Mouse (Mus musculus) heart, adult 2 months (tissue): ENCODE measurements around the gene Mill2. TPM values are rescaled to one million over a fixed set of nuclear protein-coding genes. Genes with fewer than 3 reads are reported as not detected.

ENCODE experiments used
- DNase-seq, 2 experiments: peaks; one replicate each; pipeline ENCODE4 v3.0.0; 2021
- H3K27ac ChIP-seq: fragments of 200-600 bp; 2 replicates; pipeline ENCODE4 v1.8.1; 2022
- H3K27me3 ChIP-seq: fragments of 200-500 bp; 2 replicates; pipeline ENCODE4 v1.6.1; 2012; ENCODE audit warnings: mild to moderate bottlenecking, low read length, inconsistent platforms, mixed read lengths; ENCODE audit not compliant: control insufficient read depth, insufficient read depth
- H3K36me3 ChIP-seq: fragments of 200-500 bp; 2 replicates; pipeline ENCODE4 v1.6.1; 2012; ENCODE audit warnings: low read length, inconsistent platforms; ENCODE audit not compliant: control insufficient read depth, insufficient read depth
- H3K4me1 ChIP-seq: fragments of 200-500 bp; 2 replicates; pipeline ENCODE4 v1.6.1; 2011; ENCODE audit warnings: low read length; ENCODE audit not compliant: control insufficient read depth, insufficient read depth
- H3K4me3 ChIP-seq: fragments of 200-600 bp; 2 replicates; pipeline ENCODE4 v1.8.1; 2022
- H3K79me2 ChIP-seq: fragments of 200-500 bp; replicated peaks from 2 replicates; pipeline ENCODE4 v1.6.1; 2012; ENCODE audit warnings: mild to moderate bottlenecking, inconsistent platforms, low read length, moderate library complexity, mixed read lengths; ENCODE audit not compliant: control insufficient read depth, insufficient read depth
- H3K9ac ChIP-seq: fragments of 200-500 bp; 2 replicates; pipeline ENCODE4 v1.6.1; 2012; ENCODE audit warnings: low read depth, mild to moderate bottlenecking, control low read depth, inconsistent platforms, low read length, mixed read lengths
- CTCF ChIP-seq: fragments of 200-600 bp; IDR thresholded peaks from 2 replicates; pipeline ENCODE4 v1.8.1; 2022; ENCODE audit warnings: antibody characterized with exemption, mild to moderate bottlenecking, moderate library complexity
- EP300 ChIP-seq: fragments of 200-500 bp; IDR thresholded peaks from 2 replicates; pipeline ENCODE4 v1.6.1; 2011; ENCODE audit warnings: low read depth, low read length, control low read depth; ENCODE audit not compliant: insufficient read depth
- POLR2A ChIP-seq: fragments of 200-500 bp; IDR thresholded peaks from 2 replicates; pipeline ENCODE4 v1.6.1; 2011; ENCODE audit warnings: mild to moderate bottlenecking, low read depth, low read length, control low read depth; ENCODE audit not compliant: insufficient read depth
- WGBS: fragments of 180-500 bp; shearing (Covaris S2); methylation state at CpG from one replicate; pipeline ENCODE4 v1.1.7; 2018; 5-methylcytosine and 5-hydroxymethylcytosine counted together
- intact Hi-C: fragments of 180-260 bp; cut with DNase I; formaldehyde crosslinking; loops from one replicate; pipeline ENCODE4 v1.15.1; 2025
- polyA plus RNA-seq: library from polyadenylated mRNA; depleted of rRNA; stranded (reverse); fragments of >200 nt; gene quantifications from 2 replicates; pipeline ENCODE4 v1.2.3, GENCODE M21; 2012
- total RNA-seq, 2 experiments: library from RNA; stranded (reverse); gene quantifications; 2 replicates each; pipeline ENCODE4 v1.2.3; 2021

Mill2 gene
- total and polyA plus RNA-seq, 3 experiments = 5.2 to 8.0 (median 7.2) TPM

GRCm38 (mm10) chr7:18872014-18872802 is 32.4 kb downstream of the Mill2 start:
- H3K27me3 ChIP-seq = no peaks in the 10 kb centered on the region
- no peak for DNase-seq
- 30% methylated on average over 14 of the region's 14 CpGs for WGBS
- H3K36me3 ChIP-seq = no peaks in the 10 kb centered on the region
- H3K9ac ChIP-seq = no peak overlapping the region
- peaks cover 1% of the 10 kb centered on the region; the same call in 1 of the 2 replicates for H3K4me1 ChIP-seq
- no peak for TF ChIP-seq POLR2A
- no peak for TF ChIP-seq CTCF
- TF ChIP-seq EP300 = no peak
- intact Hi-C loops = loop anchor here (2.0 kb wide), 1 partner anchor 13 kb away; no protein-coding TSS in a partner anchor
- peak overlapping the region; percentile 54 for H3K4me3 ChIP-seq
- H3K79me2 ChIP-seq = no peaks in the 10 kb centered on the region
- H3K27ac ChIP-seq = no peak overlapping the region

- no peak for DNase-seq
- intact Hi-C loops = loop anchor here (1.0 to 2.0 kb wide), 3 partner anchors 14 to 123 kb away; no protein-coding TSS in a partner anchor
Observed at GRCm38 (mm10) chr7:18872816-18873215, 33.0 kb downstream of the Mill2 start.

DNA sequence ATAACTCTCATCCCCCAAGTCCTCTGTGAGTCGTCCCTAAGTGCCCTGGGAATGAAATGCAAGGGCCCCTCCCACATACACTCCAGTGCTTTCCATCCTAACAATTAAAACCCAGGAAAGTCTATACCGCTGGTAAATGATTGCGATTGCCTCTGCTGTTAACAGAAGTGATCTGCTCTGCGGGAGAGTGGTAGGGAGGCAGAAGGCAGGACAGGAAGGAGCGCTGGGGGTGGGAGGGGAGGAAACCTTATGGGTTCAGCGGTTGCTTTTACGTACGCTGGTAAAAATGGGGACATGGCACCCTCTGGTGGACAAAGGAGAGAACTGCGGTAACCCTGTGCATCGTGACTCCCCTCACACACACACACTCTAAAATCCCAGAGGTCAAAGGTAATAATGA is 33.5 kb downstream of the Mill2 start:
- WGBS = under 1% methylated on average over 10 of the region's 10 CpGs
- H3K36me3 ChIP-seq = no peaks in the 10 kb centered on the region
- H3K4me1 ChIP-seq = peaks cover 1% of the 10 kb centered on the region; the same call in 1 of the 2 replicates
- peak; percentile 68 to 76 for DNase-seq
- intact Hi-C loops = loop anchor here (1.0 to 2.0 kb wide), 3 partner anchors 14 to 123 kb away; no protein-coding TSS in a partner anchor
- peak overlapping the region; percentile 51 for H3K27ac ChIP-seq
- H3K4me3 ChIP-seq = peak overlapping the region; percentile 54
- H3K9ac ChIP-seq = peak overlapping the region; percentile 52
- no peaks in the 10 kb centered on the region for H3K27me3 ChIP-seq
- TF ChIP-seq POLR2A (peak; percentile 31; the same call in 1 of the 2 replicates), CTCF (no peak; the same call in none of the 2 replicates), EP300 (peak; percentile 96)
- no peaks in the 10 kb centered on the region for H3K79me2 ChIP-seq

More at GRCm38 (mm10) chr7:18872816-18873215, 33.0 kb downstream of the Mill2 start:
- TF ChIP-seq CTCF = no peak
- no peak for TF ChIP-seq EP300
- TF ChIP-seq POLR2A = no peak
- Histone ChIP-seq H3K27me3 (no peaks in the 10 kb centered on the region), H3K9ac (peak overlapping the region; percentile 33; the same call in 1 of the 2 replicates), H3K79me2 (no peaks in the 10 kb centered on the region), H3K4me3 (peak overlapping the region; percentile 54), H3K27ac (peak overlapping the region; percentile 51), H3K36me3 (no peaks in the 10 kb centered on the region), H3K4me1 (peaks cover 1% of the 10 kb centered on the region; the same call in 1 of the 2 replicates)
- 4% methylated on average over 7 of the region's 7 CpGs for WGBS

- Histone ChIP-seq H3K27ac (no peak overlapping the region), H3K36me3 (no peaks in the 10 kb centered on the region), H3K4me3 (no peak overlapping the region), H3K4me1 (peaks cover 1% of the 10 kb centered on the region; the same call in 1 of the 2 replicates), H3K79me2 (no peaks in the 10 kb centered on the region), H3K9ac (no peak overlapping the region), H3K27me3 (no peaks in the 10 kb centered on the region)
- DNase-seq = no peak
- WGBS = 81% methylated on average over 5 of the region's 5 CpGs
- intact Hi-C loops = no loop called here
- TF ChIP-seq POLR2A (no peak), CTCF (no peak), EP300 (no peak)
Observed at GRCm38 (mm10) chr7:18875372-18875771, 35.6 kb downstream of the Mill2 start.

DNA sequence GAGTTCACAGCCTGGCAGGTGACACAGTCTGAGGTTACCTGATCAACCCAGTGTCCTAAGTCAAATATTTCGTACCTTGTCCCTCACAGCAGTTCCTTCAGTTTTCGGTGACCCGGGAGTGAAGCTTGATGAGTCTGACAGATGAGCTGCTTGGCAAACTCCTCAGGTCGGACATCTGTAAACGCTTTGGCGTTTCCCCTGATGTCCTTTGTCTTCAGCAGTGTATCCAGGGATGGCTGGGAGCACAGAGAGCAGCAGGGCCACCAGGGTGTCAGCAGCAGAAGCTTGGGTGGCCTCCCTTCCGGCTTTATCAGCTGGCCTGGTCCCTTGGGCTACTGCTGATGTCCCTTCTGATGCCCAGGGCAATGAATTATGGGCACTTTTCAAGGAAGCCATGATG is 38.9 kb downstream of the Mill2 start:
- DNase-seq = peak in 1 of 2 experiments; percentile 14
- intact Hi-C loops = no loop called here
- no peaks in the 10 kb centered on the region for H3K79me2 ChIP-seq
- H3K36me3 ChIP-seq = no peaks in the 10 kb centered on the region
- H3K27ac ChIP-seq = no peak overlapping the region
- H3K4me3 ChIP-seq = no peak overlapping the region
- H3K27me3 ChIP-seq = no peaks in the 10 kb centered on the region
- TF ChIP-seq CTCF = no peak
- TF ChIP-seq POLR2A = no peak
- no peak for TF ChIP-seq EP300
- H3K9ac ChIP-seq = no peak overlapping the region
- H3K4me1 ChIP-seq = peaks cover 3% of the 10 kb centered on the region; the same call in 1 of the 2 replicates
- WGBS = 35% methylated on average over 7 of the region's 7 CpGs
